17 mouse cellular contexts compared by ENCODE assay signal in genomic region chr10:102507386-102507785, GRCm38 (mm10). TPM values are rescaled to one million over a fixed set of nuclear protein-coding genes. Genes with fewer than 3 reads are reported as not detected.
"Had no signal": no experiment of that assay in that cellular context is flagged by ENCODE, and none has a peak within 500 bp of the region (broad histone marks: within the 10 kb centered on the region; RNA-seq: fewer than 3 reads in every experiment).

No protein-coding gene starts in this region.

- ATAC-seq: liver, postnatal 0 days; midbrain, embryonic 15.5 days had no signal

- H3K27me3 ChIP-seq: limb, embryonic 15.5 days; liver, embryonic 13.5 days; lung, embryonic 15.5 days; midbrain, embryonic 15.5 days; neural tube, embryonic 12.5 days; stomach, embryonic 15.5 days had no signal

- DNase-seq: kidney, postnatal 10 days; kidney, postnatal 4 days; left cerebral cortex, postnatal 4 days; liver, embryonic 13.5 days; liver, postnatal 0 days; lung, postnatal 14 days; thymus, postnatal 36 days had no signal

- H3K27ac ChIP-seq: layer of hippocampus, adult 2 months; limb, embryonic 15.5 days; liver, embryonic 13.5 days; lung, embryonic 15.5 days; macrophage; midbrain, embryonic 15.5 days; neural tube, embryonic 12.5 days; stomach, embryonic 15.5 days had no signal

- H3K9ac ChIP-seq: limb, embryonic 15.5 days; liver, embryonic 13.5 days; liver, postnatal 0 days; lung, embryonic 15.5 days; midbrain, embryonic 15.5 days; neural tube, embryonic 12.5 days; stomach, embryonic 15.5 days had no signal

- H3K4me3 ChIP-seq: layer of hippocampus, adult 2 months; limb, embryonic 15.5 days; liver, embryonic 13.5 days; lung, embryonic 15.5 days; midbrain, embryonic 15.5 days; neural tube, embryonic 12.5 days; stomach, embryonic 15.5 days had no signal

- H3K36me3 ChIP-seq: limb, embryonic 15.5 days; liver, embryonic 13.5 days; lung, embryonic 15.5 days; midbrain, embryonic 15.5 days; neural tube, embryonic 12.5 days; stomach, embryonic 15.5 days had no signal

- H3K4me1 ChIP-seq: liver, embryonic 13.5 days; lung, embryonic 15.5 days; midbrain, embryonic 15.5 days; neural tube, embryonic 12.5 days; stomach, embryonic 15.5 days had no signal

- H3K9me3 ChIP-seq: limb, embryonic 15.5 days; liver, embryonic 13.5 days; lung, embryonic 15.5 days; midbrain, embryonic 15.5 days; neural tube, embryonic 12.5 days; stomach, embryonic 15.5 days had no signal

- H3K4me2 ChIP-seq: limb, embryonic 15.5 days; liver, embryonic 13.5 days; lung, embryonic 15.5 days; midbrain, embryonic 15.5 days; neural tube, embryonic 12.5 days; stomach, embryonic 15.5 days had no signal

RNA-seq across cellular contexts. Expression of gene Rassf9, which starts 4.6 kb away (rescaled TPM):
- total RNA-seq: monocyte, adult 5-6 weeks had no signal
- polyA plus RNA-seq: macrophage had no signal

RNA-seq across cellular contexts. Expression of gene Nts, which starts 17.1 kb away (rescaled TPM):
- total RNA-seq: monocyte, adult 5-6 weeks; neutrophil, adult 5-6 weeks had no signal
- polyA plus RNA-seq: liver, embryonic 13.5 days; macrophage; testis, adult 2 months had no signal
